Mouse (Mus musculus) MEL (cell line): ENCODE results near the gene Dnaaf5.

Experiments used
- EP300 ChIP-seq, 2 experiments: IDR thresholded peaks; 2 replicates each; pipeline ENCODE4 v1.6.1; 2011; ENCODE audit warnings: improper control_type of control experiment in 2 of 2, low read length in 2 of 2, low read depth in 1 of 2, mild to moderate bottlenecking in 1 of 2
- MYB ChIP-seq: IDR thresholded peaks from 2 replicates; pipeline ENCODE4 v1.6.1; 2011; ENCODE audit warnings: mild to moderate bottlenecking, low read depth, low read length, improper control_type of control experiment
- MYC ChIP-seq: IDR thresholded peaks from 2 replicates; pipeline ENCODE4 v1.6.1; 2011; ENCODE audit warnings: low read depth, mild to moderate bottlenecking, low read length, improper control_type of control experiment, moderate library complexity
- POLR2A ChIP-seq, 2 experiments: IDR thresholded peaks; 2 replicates each; pipeline ENCODE4 v1.6.1; 2011 to 2012; ENCODE audit warnings: low read length in 2 of 2, mild to moderate bottlenecking in 2 of 2, control low read depth in 1 of 2, improper control_type of control experiment in 1 of 2, low read depth in 1 of 2, moderate library complexity in 1 of 2; ENCODE audit not compliant: control insufficient read depth in 1 of 2, insufficient read depth in 1 of 2, poor library complexity in 1 of 2
- POLR2AphosphoS5 ChIP-seq: IDR thresholded peaks from 2 replicates; pipeline ENCODE4 v1.6.1; 2012; ENCODE audit warnings: low read depth, borderline replicate concordance, mild to moderate bottlenecking, inconsistent platforms, low read length, moderate library complexity, mixed read lengths
- RCOR1 ChIP-seq: IDR thresholded peaks from 2 replicates; pipeline ENCODE4 v1.6.1; 2012; ENCODE audit warnings: low read depth, mild to moderate bottlenecking, inconsistent platforms, low read length, improper control_type of control experiment
- SMC3 ChIP-seq: IDR thresholded peaks from 2 replicates; pipeline ENCODE4 v1.6.1; 2011; ENCODE audit warnings: low read depth, low read length, improper control_type of control experiment

DNA sequence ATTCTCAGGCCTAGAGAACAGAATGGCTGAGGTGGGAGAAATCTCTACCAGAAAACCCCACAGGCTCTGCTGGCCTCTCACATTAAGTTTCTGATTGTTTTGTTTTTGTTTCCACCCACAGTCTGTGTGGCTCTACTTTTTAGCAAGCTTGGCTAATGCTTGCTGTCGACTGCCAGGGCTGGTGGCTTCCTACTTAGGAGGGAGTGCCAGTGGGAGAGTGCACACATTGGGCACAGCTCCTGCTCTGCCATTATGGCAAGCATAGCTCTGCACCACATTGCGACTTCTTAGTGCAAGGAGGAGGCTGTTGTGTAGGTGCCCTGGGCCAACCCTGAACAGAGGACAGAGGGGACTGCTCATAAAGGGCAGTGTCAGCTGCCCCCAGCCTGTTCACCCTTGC lies 33.1 kb downstream of the Dnaaf5 start:
- TF ChIP-seq EP300 (IDR thresholded peaks at IDR 0.05; ENCODE audit: low read depth in 1 of 2, low read length in 2 of 2) (no peak), RCOR1 (no peak), SMC3 (no peak), MYB (no peak), POLR2AphosphoS5 (no peak), MYC (no peak), POLR2A (IDR thresholded peaks at IDR 0.05; ENCODE audit: control insufficient read depth in 1 of 2, insufficient read depth in 1 of 2, low read depth in 1 of 2, low read length in 2 of 2, poor library complexity in 1 of 2) (no peak)
